Comparison of ENCODE assay signal across 34 mouse cellular contexts in genomic region chr5:113379416-113379815, GRCm38 (mm10). TPM values are rescaled to one million over a fixed set of nuclear protein-coding genes. Genes with fewer than 3 reads are reported as not detected.
DNase-seq lines count a peak whose midpoint lies in the region; ATAC-seq lines count a peak whose summit lies in the region.
"Had no signal": no experiment of that assay in that cellular context is flagged by ENCODE, and none has a peak within 500 bp of the region (broad histone marks: within the 10 kb centered on the region; RNA-seq: fewer than 3 reads in every experiment).

No protein-coding gene starts in this region.

- H3K4me1 ChIP-seq in hindbrain, embryonic 13.5 days (replicated peaks) = peaks cover 10% of the 10 kb centered on the region; the same call in 1 of the 2 replicates
- H3K4me1 ChIP-seq in hindbrain, embryonic 14.5 days (replicated peaks; ENCODE audit: control insufficient read depth, insufficient read depth, low read length) = no peaks in the 10 kb centered on the region
- H3K4me1 ChIP-seq in neural tube, embryonic 12.5 days = peaks cover 7% of the 10 kb centered on the region
- H3K4me1 ChIP-seq in neural tube, embryonic 15.5 days = peaks cover 27% of the 10 kb centered on the region
- H3K4me1 ChIP-seq: forebrain, embryonic 12.5 days had no signal

- no peaks in the 10 kb centered on the region for H3K9me3 ChIP-seq in hindbrain, embryonic 13.5 days
- no peaks in the 10 kb centered on the region for H3K9me3 ChIP-seq in hindbrain, embryonic 14.5 days (ENCODE audit: control insufficient read depth, low read length)
- no peaks in the 10 kb centered on the region for H3K9me3 ChIP-seq in neural tube, embryonic 12.5 days
- no peaks in the 10 kb centered on the region for H3K9me3 ChIP-seq in neural tube, embryonic 15.5 days (replicated peaks)
- H3K9me3 ChIP-seq: embryonic facial prominence, embryonic 15.5 days; forebrain, embryonic 10.5 days; forebrain, embryonic 12.5 days had no signal

- H3K27ac ChIP-seq in hindbrain, embryonic 13.5 days = peak overlapping the region; percentile 36; the same call in 1 of the 2 replicates
- no peak overlapping the region for H3K27ac ChIP-seq in hindbrain, embryonic 14.5 days
- H3K27ac ChIP-seq in neural tube, embryonic 12.5 days = 0 out of 2 replicates have a peak overlapping the region, but pooled peaks have one; percentile 57
- H3K27ac ChIP-seq in neural tube, embryonic 15.5 days (replicated peaks) = peak overlapping the region; percentile 72
- H3K27ac ChIP-seq: embryonic facial prominence, embryonic 13.5 days; embryonic facial prominence, embryonic 15.5 days; forebrain, embryonic 10.5 days; forebrain, embryonic 12.5 days had no signal

- DNase-seq in hindbrain, embryonic 14.5 days (ENCODE audit: low spot score) = no peak
- no peak for DNase-seq in neural tube, embryonic 10.5 days (ENCODE audit: extremely low spot score, low spot score)
- peak; percentile 65 for DNase-seq in ZHBTc4 (ENCODE audit: low read depth, low spot score)
- DNase-seq in gastrocnemius, postnatal 25 days = no peak
- no peak for DNase-seq in kidney, adult 18-20 months
- DNase-seq: adrenal gland, adult 2 months; adrenal gland, postnatal 10 days; adrenal gland, postnatal 25 days; B cell, adult 2 months; cerebellum, adult 11 months; cerebellum, adult 18-20 months; cerebellum, adult 8-10 months; cerebellum, adult 9-11 months; cerebellum, postnatal 14 days; cerebellum, postnatal 36 days; embryo, embryonic 11 days; forebrain, postnatal 0 days had no signal

- WGBS in hindbrain, embryonic 13.5 days = 71% methylated on average over 5 of the region's 5 CpGs
- WGBS in hindbrain, embryonic 14.5 days = 73% methylated on average over 5 of the region's 5 CpGs
- 75% methylated on average over 5 of the region's 5 CpGs for WGBS in neural tube, embryonic 12.5 days
- 79% methylated on average over 5 of the region's 5 CpGs for WGBS in neural tube, embryonic 15.5 days

- no peaks in the 10 kb centered on the region for H3K36me3 ChIP-seq in hindbrain, embryonic 13.5 days
- no peaks in the 10 kb centered on the region for H3K36me3 ChIP-seq in hindbrain, embryonic 14.5 days (replicated peaks; ENCODE audit: control insufficient read depth, insufficient read depth)
- H3K36me3 ChIP-seq in neural tube, embryonic 12.5 days = no peaks in the 10 kb centered on the region
- no peaks in the 10 kb centered on the region for H3K36me3 ChIP-seq in neural tube, embryonic 15.5 days
- H3K36me3 ChIP-seq: embryonic facial prominence, embryonic 13.5 days; embryonic facial prominence, embryonic 15.5 days; forebrain, embryonic 10.5 days; forebrain, embryonic 12.5 days had no signal

- ATAC-seq in hindbrain, embryonic 13.5 days (ENCODE audit: low FRiP score) = no peak
- no peak for ATAC-seq in hindbrain, embryonic 14.5 days (ENCODE audit: low FRiP score)
- no peak for ATAC-seq in neural tube, embryonic 12.5 days (ENCODE audit: low FRiP score, low read depth)
- ATAC-seq in neural tube, embryonic 15.5 days (ENCODE audit: low FRiP score) = no peak
- ATAC-seq: CD4-positive, CD25-positive, alpha-beta regulatory T cell, adult 4 months; forebrain, embryonic 14.5 days; forebrain, postnatal 0 days had no signal

- no peak overlapping the region for H3K4me3 ChIP-seq in hindbrain, embryonic 13.5 days
- H3K4me3 ChIP-seq in hindbrain, embryonic 14.5 days (replicated peaks; ENCODE audit: low read length) = no peak overlapping the region
- H3K4me3 ChIP-seq in neural tube, embryonic 12.5 days = no peak overlapping the region
- no peak overlapping the region for H3K4me3 ChIP-seq in neural tube, embryonic 15.5 days (replicated peaks)
- H3K4me3 ChIP-seq: embryonic facial prominence, embryonic 13.5 days; embryonic facial prominence, embryonic 15.5 days; erythroblast, embryonic 14.5 days; forebrain, embryonic 10.5 days; forebrain, embryonic 12.5 days had no signal

- H3K27me3 ChIP-seq in hindbrain, embryonic 13.5 days = no peaks in the 10 kb centered on the region
- no peaks in the 10 kb centered on the region for H3K27me3 ChIP-seq in hindbrain, embryonic 14.5 days (ENCODE audit: control insufficient read depth, insufficient read depth, low read length)
- no peaks in the 10 kb centered on the region for H3K27me3 ChIP-seq in neural tube, embryonic 12.5 days (replicated peaks)
- no peaks in the 10 kb centered on the region for H3K27me3 ChIP-seq in neural tube, embryonic 15.5 days (replicated peaks)
- H3K27me3 ChIP-seq: embryonic facial prominence, embryonic 13.5 days; embryonic facial prominence, embryonic 15.5 days had no signal

- H3K4me2 ChIP-seq in hindbrain, embryonic 13.5 days = no peak overlapping the region
- H3K4me2 ChIP-seq in hindbrain, embryonic 14.5 days (replicated peaks) = no peak overlapping the region
- H3K4me2 ChIP-seq in neural tube, embryonic 12.5 days (replicated peaks) = no peak overlapping the region
- no peak overlapping the region for H3K4me2 ChIP-seq in neural tube, embryonic 15.5 days
- H3K4me2 ChIP-seq: embryonic facial prominence, embryonic 13.5 days; embryonic facial prominence, embryonic 15.5 days; forebrain, embryonic 12.5 days had no signal

- H3K9ac ChIP-seq in hindbrain, embryonic 13.5 days = no peak overlapping the region
- no peak overlapping the region for H3K9ac ChIP-seq in hindbrain, embryonic 14.5 days
- no peak overlapping the region for H3K9ac ChIP-seq in neural tube, embryonic 12.5 days
- no peak overlapping the region for H3K9ac ChIP-seq in neural tube, embryonic 15.5 days (replicated peaks)
- H3K9ac ChIP-seq: embryonic facial prominence, embryonic 13.5 days; embryonic facial prominence, embryonic 15.5 days; forebrain, embryonic 12.5 days; forebrain, postnatal 0 days had no signal

RNA-seq across cellular contexts. Expression of gene Aym1, which starts 22.3 kb away (rescaled TPM):
- not detected in 2 replicates for polyA plus RNA-seq in hindbrain, embryonic 13.5 days (2015; fragmentation: Nextera tagmentation; extraction: Ambion mirVana)
- not detected in 2 replicates for polyA plus RNA-seq in hindbrain, embryonic 14.5 days (2014; fragmentation: Nextera tagmentation; extraction: Ambion mirVana)
- polyA plus RNA-seq in neural tube, embryonic 12.5 days (2016; fragmentation: Nextera tagmentation; extraction: Ambion mirVana) = not detected in 2 replicates
- not detected in 2 replicates for polyA plus RNA-seq in neural tube, embryonic 15.5 days (2015; fragmentation: Nextera tagmentation; extraction: Ambion mirVana)
- not detected for total RNA-seq in gastrocnemius, postnatal 25 days (2021)
- total RNA-seq: adrenal gland, adult 2 months; adrenal gland, postnatal 10 days; adrenal gland, postnatal 25 days; adrenal gland, postnatal 4 days; CH12.LX; common myeloid progenitor, adult 5-6 weeks; ES-E14; forebrain, postnatal 0 days; MEL had no signal
- polyA plus RNA-seq: adrenal gland, adult 2 months; brain, embryonic 14.5 days; CD4-positive, CD25-positive, alpha-beta regulatory T cell, adult 4 months; embryonic facial prominence, embryonic 11.5 days; embryonic facial prominence, embryonic 13.5 days; embryonic facial prominence, embryonic 15.5 days; erythroblast, embryonic 14.5 days; forebrain, embryonic 10.5 days; forebrain, embryonic 12.5 days; forebrain, embryonic 14.5 days; forebrain, postnatal 0 days had no signal
